Mouse (Mus musculus): ENCODE measurements around the gene Ncoa3.
A peak's percentile ranks its signal among the peaks of the same experiment; 100 is the strongest.

Gene Ncoa3

DNA sequence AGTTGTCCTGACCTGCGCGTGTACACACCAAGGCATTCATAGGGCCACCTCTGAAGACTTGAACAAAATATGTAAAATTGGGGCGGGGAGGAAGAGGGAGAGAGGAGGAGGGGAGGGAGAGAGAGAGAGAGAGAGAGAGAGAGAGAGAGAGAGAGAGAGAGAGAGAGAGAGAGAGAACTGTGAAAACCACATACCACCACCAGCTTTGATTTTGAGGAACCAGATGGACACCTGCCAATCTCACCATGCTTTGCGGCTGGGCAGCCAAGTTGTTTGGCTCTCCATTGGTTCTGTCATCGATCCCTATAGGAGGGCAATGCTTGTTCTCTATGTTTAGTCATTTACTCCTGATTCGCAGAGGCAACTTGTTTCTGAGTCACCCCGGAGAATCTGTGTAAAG lies 21.7 kb upstream of the Ncoa3 start:
- DNase-seq (ENCODE audit: low spot score in 2 of 2): no peak

- DNase-seq (ENCODE audit: low spot score in 2 of 2): no peak
Measured at GRCm38 (mm10) chr2:165974383-165974782, 18.1 kb upstream of the Ncoa3 start.

DNA sequence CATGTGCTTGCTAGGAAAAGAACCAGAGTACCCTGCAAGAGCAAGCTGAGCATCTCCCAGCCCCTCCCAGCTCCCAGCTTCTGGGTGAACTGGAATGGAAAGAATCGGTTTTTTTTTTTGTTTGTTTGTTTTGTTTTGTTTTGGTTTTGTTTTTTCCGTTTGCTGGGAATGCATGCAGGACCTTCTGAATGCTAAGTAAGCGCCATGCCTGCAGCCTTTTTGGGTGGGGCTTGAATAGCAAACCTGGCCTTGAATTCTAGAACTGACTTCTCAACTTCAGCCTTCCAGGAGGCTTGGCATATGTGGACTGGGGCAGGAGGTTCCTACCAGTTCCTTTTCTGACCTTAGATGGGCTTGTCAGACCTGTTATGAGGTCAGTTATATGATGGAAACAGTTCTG lies 16.2 kb upstream of the Ncoa3 start:
- DNase-seq (ENCODE audit: low spot score in 2 of 2): no peak

- no peak for DNase-seq (ENCODE audit: low spot score in 2 of 2)
Measured at GRCm38 (mm10) chr2:165976874-165977273, 15.6 kb upstream of the Ncoa3 start.

DNA sequence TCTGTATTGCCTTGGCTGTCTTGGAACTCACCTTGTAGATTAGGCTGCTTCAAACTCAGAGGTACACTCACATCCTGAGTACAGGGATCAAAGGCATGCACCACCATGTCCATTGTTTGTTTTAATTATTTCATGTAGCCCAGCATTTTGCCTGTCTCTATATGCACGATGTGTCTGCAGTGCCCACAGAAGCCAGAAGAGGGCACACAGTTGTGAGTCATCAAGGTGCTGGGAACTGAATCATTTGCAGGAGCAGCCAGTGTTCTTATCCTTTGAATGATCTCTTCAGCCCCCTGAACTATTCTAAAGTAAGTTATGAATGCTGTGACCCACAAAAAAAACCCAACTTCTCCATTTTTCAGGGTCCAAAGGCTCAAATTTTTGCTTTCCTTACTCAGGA lies 14.3 kb upstream of the Ncoa3 start:
- no peak for DNase-seq (ENCODE audit: low spot score in 2 of 2)

- no peak for DNase-seq (ENCODE audit: low spot score in 2 of 2)
Measured at GRCm38 (mm10) chr2:165981248-165981977, 11.0 kb upstream of the Ncoa3 start.

- DNase-seq (ENCODE audit: low spot score in 2 of 2): no peak
Measured at GRCm38 (mm10) chr2:165982512-165983389, 9.7 kb upstream of the Ncoa3 start.

- DNase-seq (ENCODE audit: low spot score in 2 of 2): no peak
Measured at GRCm38 (mm10) chr2:165984318-165984717, 8.1 kb upstream of the Ncoa3 start.

GRCm38 (mm10) chr2:165984891-165985290 lies 7.5 kb upstream of the Ncoa3 start:
- no peak for DNase-seq (ENCODE audit: low spot score in 2 of 2)

GRCm38 (mm10) chr2:165985581-165985980 lies 6.9 kb upstream of the Ncoa3 start:
- no peak for DNase-seq (ENCODE audit: low spot score in 2 of 2)

- peak; percentile 64 to 65 for DNase-seq (ENCODE audit: low spot score in 2 of 2)
Measured at GRCm38 (mm10) chr2:165986921-165987453, 5.4 kb upstream of the Ncoa3 start.

DNA sequence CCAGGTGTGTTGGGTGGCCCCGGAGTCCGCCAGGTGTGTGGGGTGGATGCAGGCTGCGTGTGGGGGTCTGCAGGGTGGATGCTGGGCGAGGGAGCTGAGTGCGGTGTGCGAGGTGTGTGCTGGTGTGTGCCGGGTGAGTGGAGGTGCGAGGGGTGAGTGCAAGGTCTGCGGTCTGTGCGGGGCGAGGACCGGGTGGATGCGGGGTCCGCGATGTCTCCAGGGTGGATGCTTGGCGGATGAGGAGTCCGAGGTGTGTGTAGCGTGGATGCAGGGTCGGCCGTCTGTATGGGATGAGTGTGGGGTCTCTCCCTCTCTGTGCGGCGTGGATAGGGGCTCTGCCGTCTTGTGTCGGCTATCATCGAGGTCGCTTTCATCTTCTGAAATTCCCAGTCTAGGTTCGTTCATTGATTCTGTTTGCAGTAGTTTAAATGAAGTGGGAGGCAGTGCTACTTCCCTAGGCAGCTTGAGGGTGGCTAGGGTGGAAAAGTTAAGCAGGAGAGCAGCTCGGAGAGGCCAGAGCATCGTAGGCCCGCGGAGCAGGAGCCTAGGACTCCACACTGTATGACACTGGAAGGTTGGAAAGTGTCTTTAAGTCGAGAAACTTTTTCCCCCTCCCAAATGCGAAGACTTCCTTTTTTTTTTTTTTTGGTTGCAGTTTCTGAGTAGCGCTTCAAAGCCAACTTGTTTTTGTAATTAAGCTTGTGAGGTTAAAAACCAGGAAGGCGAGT lies 901 bp downstream of the Ncoa3 start:
- no peak for DNase-seq (ENCODE audit: low spot score in 2 of 2)

DNA sequence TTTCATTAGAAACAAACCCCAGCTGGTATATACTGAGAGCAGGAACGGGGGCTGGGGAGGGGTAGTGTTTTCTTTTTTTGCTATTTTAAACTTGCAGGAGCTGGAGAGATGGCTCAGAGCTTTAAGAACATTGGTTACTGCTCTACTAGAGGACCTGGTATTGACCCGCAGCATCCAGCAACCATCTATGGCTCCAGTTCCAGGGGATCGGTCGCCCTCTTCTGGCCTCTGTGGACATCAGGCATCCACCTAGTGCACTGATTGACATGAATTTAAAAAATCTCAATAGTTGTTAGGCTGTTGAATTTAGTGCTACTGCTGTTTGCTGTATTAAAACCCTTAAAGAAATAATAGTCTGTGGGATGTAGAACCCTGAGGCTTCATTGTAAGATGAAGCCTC lies 1.9 kb downstream of the Ncoa3 start:
- no peak for DNase-seq (ENCODE audit: low spot score in 2 of 2)

- no peak for DNase-seq (ENCODE audit: low spot score in 2 of 2)
Measured at GRCm38 (mm10) chr2:165995711-165996110, 3.3 kb downstream of the Ncoa3 start.

DNA sequence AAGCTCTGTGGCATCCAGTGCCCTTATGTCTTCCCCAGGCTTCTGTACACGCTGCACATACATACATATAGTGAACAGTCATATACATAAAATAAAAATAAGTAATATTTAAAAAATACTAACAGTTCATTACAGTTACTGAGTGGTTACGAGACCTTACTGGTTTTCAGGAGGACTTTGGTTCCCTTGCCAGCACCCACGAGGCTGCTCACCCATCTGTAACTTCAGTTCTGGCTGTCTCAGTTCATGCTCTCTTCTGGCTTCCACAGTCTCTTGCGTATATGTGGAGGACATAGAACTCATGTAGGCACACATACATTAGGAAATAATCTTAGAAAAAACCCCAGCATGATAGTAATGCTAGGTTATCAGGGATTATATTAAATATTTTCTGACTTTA lies 3.7 kb downstream of the Ncoa3 start:
- no peak for DNase-seq (ENCODE audit: low spot score in 2 of 2)

- DNase-seq (ENCODE audit: low spot score in 2 of 2): no peak
Measured at GRCm38 (mm10) chr2:165997256-165997967, 5.0 kb downstream of the Ncoa3 start.

- DNase-seq (ENCODE audit: low spot score in 2 of 2): no peak
Measured at GRCm38 (mm10) chr2:165998969-165999368, 6.5 kb downstream of the Ncoa3 start.

DNA sequence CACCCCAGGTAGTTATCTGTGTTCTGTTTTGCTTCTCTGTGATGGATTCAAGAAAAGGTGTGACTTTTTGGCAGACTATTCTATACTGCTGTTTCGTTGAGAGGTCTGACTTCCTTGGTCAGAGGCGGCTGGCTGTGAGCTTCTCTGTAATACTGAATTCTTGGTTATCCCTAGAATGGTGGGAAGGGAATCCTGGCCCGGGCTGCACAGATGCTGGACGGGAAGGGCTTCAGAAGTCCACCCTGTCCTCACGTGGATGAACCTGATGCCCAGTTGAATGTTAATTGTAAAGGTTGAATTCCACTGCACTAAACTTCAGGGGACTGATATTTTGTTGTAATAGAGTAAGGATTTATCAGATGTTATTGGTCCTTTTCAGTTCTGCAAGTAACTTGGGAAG lies 7.4 kb downstream of the Ncoa3 start:
- DNase-seq (ENCODE audit: low spot score in 2 of 2): no peak

- DNase-seq (ENCODE audit: low spot score in 2 of 2): no peak
Measured at GRCm38 (mm10) chr2:166000242-166000641, 7.8 kb downstream of the Ncoa3 start.

- DNase-seq (ENCODE audit: low spot score in 2 of 2): no peak
Measured at GRCm38 (mm10) chr2:166000769-166001168, 8.3 kb downstream of the Ncoa3 start.

GRCm38 (mm10) chr2:166001362-166001761 lies 8.9 kb downstream of the Ncoa3 start:
- DNase-seq (ENCODE audit: low spot score in 2 of 2): no peak

All from frontal cortex, postnatal 14 days (tissue).